Mouse (Mus musculus) limb, embryonic 14.5 days (tissue): ENCODE measurements at regions not wholly inside any gene's neighbourhood (a gene's known extent, or its start where the extent isn't known, plus 50 kb on each side); places are given as distances from the start of the nearest gene placed in this dataset.
"Not testable (repeated sequence)": the region's sequence is repeated elsewhere in the genome, so short reads cannot be mapped to it uniquely, and the experiment has no call there.

ENCODE experiments used
- ATAC-seq: fragments of 200-750 bp; cut with Nextera tagmentation; 2 replicates; pipeline ENCODE4 v1.8.0; 2017; ENCODE audit warnings: low read depth, moderate number of reproducible peaks, moderate TSS enrichment; ENCODE audit not compliant: low FRiP score
- DNase-seq: peaks from one replicate; pipeline ENCODE4 v3.0.0-alpha.2; 2015; ENCODE audit warnings: low spot score
- H3K27ac ChIP-seq: fragments of 300-500 bp; sonication (generic); replicated peaks from 2 replicates; pipeline ENCODE4 v1.5.1; 2014; ENCODE audit warnings: low read depth, mild to moderate bottlenecking, low read length, moderate library complexity, mixed read lengths
- H3K27me3 ChIP-seq: fragments of 300-500 bp; sonication (generic); 2 replicates; pipeline ENCODE4 v1.6.1; 2014; ENCODE audit warnings: low read length, mixed read lengths; ENCODE audit not compliant: control insufficient read depth, insufficient read depth
- H3K36me3 ChIP-seq: fragments of 300-500 bp; sonication (generic); 2 replicates; pipeline ENCODE4 v1.6.1; 2014; ENCODE audit warnings: mild to moderate bottlenecking, low read length, moderate library complexity, mixed read lengths; ENCODE audit not compliant: control insufficient read depth, insufficient read depth
- H3K4me1 ChIP-seq: fragments of 300-500 bp; sonication (generic); 2 replicates; pipeline ENCODE4 v1.6.1; 2014; ENCODE audit warnings: antibody characterized with exemption, low read length, mixed read lengths; ENCODE audit not compliant: control insufficient read depth, insufficient read depth
- H3K4me2 ChIP-seq: fragments of 300-500 bp; sonication (generic); replicated peaks from 2 replicates; pipeline ENCODE4 v1.6.1; 2014; ENCODE audit warnings: low read depth, mild to moderate bottlenecking, low read length, moderate library complexity; ENCODE audit not compliant: severe bottlenecking
- H3K4me3 ChIP-seq: fragments of 300-500 bp; sonication (generic); replicated peaks from 2 replicates; pipeline ENCODE4 v1.5.1; 2014; ENCODE audit warnings: low read length
- H3K9ac ChIP-seq: fragments of 300-500 bp; sonication (generic); 2 replicates; pipeline ENCODE4 v1.6.1; 2014; ENCODE audit warnings: mild to moderate bottlenecking, low read depth, low read length, moderate library complexity; ENCODE audit not compliant: severe bottlenecking
- H3K9me3 ChIP-seq: fragments of 300-500 bp; sonication (generic); 2 replicates; pipeline ENCODE4 v1.6.1; 2016; ENCODE audit warnings: low read length; ENCODE audit not compliant: control insufficient read depth
- POLR2A ChIP-seq: fragments of 200-500 bp; IDR thresholded peaks from 2 replicates; pipeline ENCODE4 v1.8.0; 2012; ENCODE audit warnings: inconsistent platforms, mild to moderate bottlenecking, moderate library complexity, borderline replicate concordance; ENCODE audit not compliant: insufficient read depth, insufficient read length; ENCODE audit errors: extremely low read depth
- WGBS: fragments of 180-500 bp; shearing (Covaris S2); extraction: QIAGEN DNeasy Blood & Tissue Kit; methylation state at CpG from one replicate; pipeline ENCODE4 v1.1.7; 2014; 5-methylcytosine and 5-hydroxymethylcytosine counted together

DNA sequence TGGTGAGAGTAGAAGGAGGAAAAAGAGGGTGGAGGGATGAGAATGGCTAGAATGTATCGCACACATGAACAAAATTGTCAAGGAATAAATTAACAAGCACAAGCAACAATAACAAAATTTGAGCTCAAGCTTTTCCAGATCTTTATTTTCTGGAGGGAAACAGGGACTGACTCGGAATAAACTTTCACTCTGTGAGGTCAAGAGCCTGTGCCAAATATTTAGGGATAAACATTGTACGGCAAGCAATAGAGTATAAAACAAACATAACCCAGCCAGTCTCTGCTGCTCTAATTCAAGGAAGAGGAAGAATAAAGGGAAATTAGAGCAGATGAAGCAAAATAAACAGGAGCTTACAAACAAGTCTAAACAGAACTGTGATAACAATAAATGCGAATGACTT lies 78.3 kb downstream of the Gm13691 start:
- no peak for TF ChIP-seq POLR2A
- Histone ChIP-seq H3K9ac (no peak overlapping the region), H3K4me3 (no peak overlapping the region), H3K9me3 (no peaks in the 10 kb centered on the region), H3K36me3 (no peaks in the 10 kb centered on the region), H3K4me2 (no peak overlapping the region), H3K4me1 (no peaks in the 10 kb centered on the region), H3K27ac (no peak overlapping the region), H3K27me3 (no peaks in the 10 kb centered on the region)
- 89% methylated on average over 4 of the region's 4 CpGs for WGBS
- ATAC-seq (no peak), DNase-seq (no peak)

DNA sequence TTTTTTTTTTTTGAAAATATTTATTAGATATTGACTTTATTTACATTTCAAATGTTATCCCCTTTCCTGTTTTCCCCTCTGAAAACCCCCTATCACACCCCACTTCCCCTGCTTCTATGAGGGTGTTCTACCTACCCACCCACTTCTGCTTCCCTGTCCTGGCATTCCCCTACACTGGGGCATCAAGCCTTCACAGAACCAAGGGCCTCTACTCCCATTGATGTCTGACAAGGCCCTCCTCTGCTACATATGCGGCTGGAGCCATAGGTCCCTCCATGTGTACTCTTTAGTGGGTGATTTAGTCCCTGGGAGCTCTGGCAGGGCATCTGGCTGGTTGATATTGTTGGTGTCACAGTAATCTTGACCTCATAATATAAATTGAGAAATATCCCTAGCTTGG lies 79.1 kb downstream of the Gm13691 start:
- ATAC-seq, H3K27ac ChIP-seq: not testable (repeated sequence)
- WGBS, result 48% methylated on average over 1 of the region's 1 CpGs

DNA sequence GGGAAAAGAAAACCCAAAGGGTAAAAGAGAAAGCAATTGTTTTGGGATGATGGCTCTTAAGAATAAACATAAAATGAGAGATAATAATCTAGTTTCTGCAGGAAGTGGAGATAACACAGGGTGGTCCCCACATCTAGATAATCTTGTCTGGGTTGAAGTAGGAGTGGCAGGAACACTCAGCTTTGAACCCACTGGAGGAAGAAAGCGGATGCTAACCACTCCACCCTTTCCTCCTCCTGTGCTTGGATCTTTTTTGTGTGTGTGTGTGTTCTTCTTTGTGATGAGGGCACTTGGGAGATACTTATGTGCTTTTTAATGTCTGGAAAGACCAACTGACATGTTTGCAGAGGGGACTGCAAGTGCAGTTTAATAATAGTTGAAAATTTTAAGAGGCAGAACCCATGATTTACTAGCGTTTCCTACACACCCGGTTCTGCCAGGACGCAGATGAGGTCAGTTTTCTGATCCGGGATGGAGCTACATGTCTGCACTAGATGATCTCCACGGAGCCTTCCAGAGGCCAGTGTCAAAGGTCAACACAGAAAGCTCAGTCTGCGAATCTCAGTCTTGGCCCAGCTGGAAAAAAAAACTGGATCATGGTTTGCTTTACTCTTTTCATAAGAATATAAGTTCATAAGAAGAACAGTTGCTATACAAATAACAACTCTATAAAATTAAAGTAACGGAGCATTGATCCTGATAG lies 82.7 kb downstream of the Gm13691 start:
- no peak overlapping the region for H3K4me3 ChIP-seq
- H3K27me3 ChIP-seq, result no peaks in the 10 kb centered on the region
- no peak overlapping the region for H3K9ac ChIP-seq
- no peak for ATAC-seq
- DNase-seq, result no peak
- WGBS, result 56% methylated on average over 8 of the region's 8 CpGs
- no peak for TF ChIP-seq POLR2A
- H3K27ac ChIP-seq, result no peak overlapping the region
- H3K4me2 ChIP-seq, result no peak overlapping the region
- H3K36me3 ChIP-seq, result no peaks in the 10 kb centered on the region
- no peaks in the 10 kb centered on the region for H3K4me1 ChIP-seq
- no peaks in the 10 kb centered on the region for H3K9me3 ChIP-seq

More for the DNA sequence above, 79.1 kb downstream of the Gm13691 start:
- not testable (repeated sequence) for H3K4me1 ChIP-seq, H3K36me3 ChIP-seq, H3K4me2 ChIP-seq, H3K4me3 ChIP-seq, H3K9ac ChIP-seq, DNase-seq, H3K27me3 ChIP-seq, H3K9me3 ChIP-seq

DNA sequence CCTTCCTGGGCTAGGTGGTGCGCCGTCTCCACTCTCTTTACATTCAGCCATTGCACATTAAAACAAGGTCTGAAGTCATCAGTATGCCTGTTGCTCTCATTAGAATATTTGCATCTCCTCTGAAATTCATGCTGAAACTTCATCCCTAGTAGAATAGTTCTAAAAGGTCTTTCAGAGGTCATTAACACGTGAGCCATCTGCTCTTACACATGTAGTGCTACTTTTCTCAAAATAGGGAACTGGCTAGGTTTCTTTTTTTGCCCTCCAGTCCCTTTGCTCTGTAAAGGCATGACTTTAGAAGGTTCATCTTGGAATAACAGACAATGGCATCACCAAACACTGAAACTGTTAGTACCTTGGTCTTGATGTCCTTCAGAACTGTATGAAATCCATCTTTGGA lies 85.6 kb downstream of the Gm13691 start:
- Histone ChIP-seq H3K4me1 (no peaks in the 10 kb centered on the region), H3K9ac (no peak overlapping the region), H3K27ac (no peak overlapping the region), H3K27me3 (no peaks in the 10 kb centered on the region), H3K9me3 (no peaks in the 10 kb centered on the region), H3K4me3 (no peak overlapping the region), H3K4me2 (no peak overlapping the region), H3K36me3 (no peaks in the 10 kb centered on the region)
- 79% methylated on average over 3 of the region's 3 CpGs for WGBS
- TF ChIP-seq POLR2A, result no peak
- DNase-seq (no peak), ATAC-seq (no peak)

DNA sequence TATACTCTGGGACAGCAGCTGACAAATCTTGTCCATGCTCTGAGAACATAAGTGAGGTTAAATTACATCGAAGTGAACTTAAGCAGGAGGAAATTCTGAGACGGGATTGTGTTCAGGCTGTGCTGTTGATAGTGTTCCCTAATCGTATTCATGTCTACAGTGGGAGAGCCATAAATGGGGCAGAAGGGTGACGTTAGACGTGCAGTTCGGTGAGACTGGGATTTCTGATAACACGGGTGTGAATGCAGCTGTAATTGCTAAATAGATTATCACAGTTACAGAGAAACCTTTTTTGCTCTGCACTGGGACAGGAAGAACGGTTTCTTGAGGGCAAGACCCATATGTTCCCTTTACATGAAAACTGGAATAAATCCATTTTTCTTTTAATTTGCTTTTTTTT lies 88.9 kb downstream of the Gm13691 start:
- Histone ChIP-seq H3K4me2 (no peak overlapping the region), H3K4me1 (no peaks in the 10 kb centered on the region), H3K36me3 (no peaks in the 10 kb centered on the region), H3K9me3 (no peaks in the 10 kb centered on the region), H3K27ac (no peak overlapping the region), H3K27me3 (no peaks in the 10 kb centered on the region), H3K9ac (no peak overlapping the region), H3K4me3 (no peak overlapping the region)
- DNase-seq (no peak), ATAC-seq (no peak)
- no peak for TF ChIP-seq POLR2A
- WGBS, result 74% methylated on average over 8 of the region's 8 CpGs

DNA sequence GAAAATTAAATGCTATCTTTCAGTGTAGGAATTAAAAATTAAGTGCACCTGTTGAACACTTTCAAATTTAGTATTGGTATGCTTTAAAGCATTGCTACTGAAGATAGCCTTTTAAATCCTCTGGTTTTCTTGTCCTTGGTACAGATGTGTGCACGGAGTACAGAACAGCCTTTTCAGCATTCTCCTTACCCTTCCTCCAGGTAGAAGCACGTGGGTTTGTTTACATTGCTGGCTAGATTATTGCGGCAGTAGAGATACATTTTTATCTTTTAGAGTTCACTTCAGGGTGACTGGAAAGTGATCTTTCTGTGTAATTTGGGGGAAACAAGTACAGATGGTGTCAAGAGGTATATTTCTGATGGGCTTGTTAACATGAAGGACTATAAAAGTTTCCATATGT lies 89.9 kb downstream of the Gm13691 start:
- Histone ChIP-seq H3K27ac (no peak overlapping the region), H3K36me3 (no peaks in the 10 kb centered on the region), H3K4me1 (no peaks in the 10 kb centered on the region), H3K27me3 (no peaks in the 10 kb centered on the region), H3K4me3 (no peak overlapping the region), H3K4me2 (no peak overlapping the region), H3K9me3 (no peaks in the 10 kb centered on the region), H3K9ac (no peak overlapping the region)
- DNase-seq (no peak), ATAC-seq (no peak)
- TF ChIP-seq POLR2A, result no peak
- 50% methylated on average over 3 of the region's 3 CpGs for WGBS
